Mouse (Mus musculus): Measurements from ENCODE around the gene Nkx2-1. TPM values are rescaled to one million over a fixed set of nuclear protein-coding genes. Genes with fewer than 3 reads are reported as not detected.
A peak's percentile ranks its signal among the peaks of the same experiment; 100 is the strongest.
"Not testable (repeated sequence)": the region's sequence is repeated elsewhere in the genome, so short reads cannot be mapped to it uniquely, and the experiment has no call there.

Nkx2-1 gene
- polyA plus RNA-seq, 1 experiment from 2014 or later: 17.0 TPM

DNA sequence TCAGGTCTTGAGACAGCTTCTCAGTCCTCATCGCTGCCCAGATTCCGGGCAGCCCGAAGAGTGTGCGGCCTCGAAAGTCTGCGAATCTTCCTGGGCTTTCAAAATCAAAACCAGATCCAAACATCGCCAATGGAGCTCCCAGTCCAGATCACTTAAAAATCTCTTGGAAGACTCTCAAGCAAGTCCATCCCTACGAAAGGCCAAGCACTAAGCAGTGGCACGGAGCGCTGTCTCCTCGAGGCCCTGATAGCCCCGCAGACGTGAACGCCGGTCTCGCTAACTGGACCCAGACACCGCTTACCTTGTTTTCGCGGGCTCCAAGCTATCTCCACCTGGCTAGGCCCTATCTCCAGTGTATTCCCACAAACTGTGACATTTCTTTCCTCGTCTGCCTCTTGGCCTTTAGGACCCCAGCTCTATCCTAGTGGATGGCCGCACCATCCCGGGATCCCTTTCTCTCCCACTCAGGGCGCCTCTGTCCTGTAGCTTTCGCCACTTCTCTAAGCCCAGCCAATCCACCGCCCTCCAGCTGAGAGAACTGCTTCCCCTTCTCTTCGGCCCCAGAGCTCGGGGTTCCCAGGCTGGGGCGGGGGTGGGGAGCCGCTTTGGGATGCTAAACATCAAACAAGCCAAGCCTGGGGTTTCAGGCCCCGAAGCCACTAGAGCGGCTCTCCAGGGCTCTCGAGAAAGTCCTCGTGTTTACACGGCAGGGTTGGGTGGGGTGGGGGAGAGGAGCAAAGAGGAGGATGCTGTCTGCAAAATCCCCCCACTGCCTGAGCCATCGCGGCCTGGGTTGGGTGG lies 7.6 kb downstream of the Nkx2-1 start:
- WGBS: 1% methylated on average over 36 of the region's 36 CpGs
- Histone ChIP-seq H3K4me1 (ENCODE audit: control insufficient read depth, insufficient read depth, low read length) (no peaks in the 10 kb centered on the region; the same call in 1 of the 2 replicates), H3K27ac (replicated peaks; ENCODE audit: low read depth, low read length) (no peak overlapping the region)

GRCm38 (mm10) chr12:56528034-56528570 lies 8.6 kb downstream of the Nkx2-1 start:
- Histone ChIP-seq H3K27ac (replicated peaks; ENCODE audit: low read depth, low read length) (no peak overlapping the region), H3K4me3 (ENCODE audit: low read depth, low read length) (no peak overlapping the region), H3K4me2 (ENCODE audit: low read depth, low read length) (no peak overlapping the region), H3K9me3 (replicated peaks; ENCODE audit: control insufficient read depth, low read length) (no peaks in the 10 kb centered on the region), H3K4me1 (ENCODE audit: control insufficient read depth, insufficient read depth, low read length) (no peaks in the 10 kb centered on the region; the same call in 1 of the 2 replicates), H3K36me3 (replicated peaks; ENCODE audit: control insufficient read depth, insufficient read depth, low read depth, low read length) (no peaks in the 10 kb centered on the region), H3K9ac (replicated peaks; ENCODE audit: low read length) (no peak overlapping the region), H3K27me3 (ENCODE audit: control insufficient read depth, insufficient read depth, low read length) (peaks cover 68% of the 10 kb centered on the region)
- 2% methylated on average over 8 of the region's 8 CpGs for WGBS
- no peak for DNase-seq (ENCODE audit: low spot score)
- no peak for ATAC-seq (replicated peaks; ENCODE audit: insufficient number of reproducible peaks, low FRiP score, low TSS enrichment, low read depth)

More for the DNA sequence above, 7.6 kb downstream of the Nkx2-1 start:
- H3K36me3 ChIP-seq (replicated peaks; ENCODE audit: control insufficient read depth, insufficient read depth, low read depth, low read length): no peaks in the 10 kb centered on the region
- no peak overlapping the region for H3K4me2 ChIP-seq (ENCODE audit: low read depth, low read length)
- ATAC-seq (replicated peaks; ENCODE audit: insufficient number of reproducible peaks, low FRiP score, low TSS enrichment, low read depth): no peak
- no peak overlapping the region for H3K4me3 ChIP-seq (ENCODE audit: low read depth, low read length)
- peaks cover 71% of the 10 kb centered on the region for H3K27me3 ChIP-seq (ENCODE audit: control insufficient read depth, insufficient read depth, low read length)
- DNase-seq (ENCODE audit: low spot score): no peak
- 0 out of 2 replicates have a peak overlapping the region, but pooled peaks have one; percentile 8 for H3K9ac ChIP-seq (replicated peaks; ENCODE audit: low read length)
- no peaks in the 10 kb centered on the region for H3K9me3 ChIP-seq (replicated peaks; ENCODE audit: control insufficient read depth, low read length)

GRCm38 (mm10) chr12:56527071-56527470 lies 9.6 kb downstream of the Nkx2-1 start:
- Histone ChIP-seq H3K4me2 (ENCODE audit: low read depth, low read length) (no peak overlapping the region), H3K9me3 (replicated peaks; ENCODE audit: control insufficient read depth, low read length) (no peaks in the 10 kb centered on the region), H3K4me3 (ENCODE audit: low read depth, low read length) (no peak overlapping the region), H3K27me3 (ENCODE audit: control insufficient read depth, insufficient read depth, low read length) (peaks cover 72% of the 10 kb centered on the region), H3K27ac (replicated peaks; ENCODE audit: low read depth, low read length) (no peak overlapping the region), H3K36me3 (replicated peaks; ENCODE audit: control insufficient read depth, insufficient read depth, low read depth, low read length) (no peaks in the 10 kb centered on the region), H3K9ac (replicated peaks; ENCODE audit: low read length) (no peak overlapping the region), H3K4me1 (ENCODE audit: control insufficient read depth, insufficient read depth, low read length) (no peaks in the 10 kb centered on the region)
- DNase-seq (ENCODE audit: low spot score) (no peak), ATAC-seq (replicated peaks; ENCODE audit: insufficient number of reproducible peaks, low FRiP score, low TSS enrichment, low read depth) (no peak)
- 18% methylated on average over 4 of the region's 4 CpGs for WGBS

- DNase-seq (ENCODE audit: low spot score) (peak; percentile 52), ATAC-seq (replicated peaks; ENCODE audit: insufficient number of reproducible peaks, low FRiP score, low TSS enrichment, low read depth) (peak; percentile 61; the same call in 1 of the 2 replicates)
- 10% methylated on average over 9 of the region's 16 CpGs for WGBS
Observed at GRCm38 (mm10) chr12:56525219-56525797, 11.4 kb downstream of the Nkx2-1 start.

GRCm38 (mm10) chr12:56524201-56524600 lies 12.5 kb downstream of the Nkx2-1 start:
- Histone ChIP-seq H3K9ac (replicated peaks; ENCODE audit: low read length) (no peak overlapping the region), H3K9me3 (replicated peaks; ENCODE audit: control insufficient read depth, low read length) (no peaks in the 10 kb centered on the region), H3K27me3 (ENCODE audit: control insufficient read depth, insufficient read depth, low read length) (peaks cover 73% of the 10 kb centered on the region), H3K4me2 (ENCODE audit: low read depth, low read length) (no peak overlapping the region), H3K4me3 (ENCODE audit: low read depth, low read length) (no peak overlapping the region), H3K27ac (replicated peaks; ENCODE audit: low read depth, low read length) (no peak overlapping the region), H3K4me1 (ENCODE audit: control insufficient read depth, insufficient read depth, low read length) (no peaks in the 10 kb centered on the region), H3K36me3 (replicated peaks; ENCODE audit: control insufficient read depth, insufficient read depth, low read depth, low read length) (no peaks in the 10 kb centered on the region)
- WGBS: 6% methylated on average over 14 of the region's 14 CpGs
- ATAC-seq (replicated peaks; ENCODE audit: insufficient number of reproducible peaks, low FRiP score, low TSS enrichment, low read depth) (no peak), DNase-seq (ENCODE audit: low spot score) (no peak)

More at GRCm38 (mm10) chr12:56525219-56525797, 11.4 kb downstream of the Nkx2-1 start:
- not testable (repeated sequence) for H3K9ac ChIP-seq (replicated peaks; ENCODE audit: low read length); H3K4me1 ChIP-seq (ENCODE audit: control insufficient read depth, insufficient read depth, low read length); H3K27ac ChIP-seq (replicated peaks; ENCODE audit: low read depth, low read length); H3K4me2 ChIP-seq (ENCODE audit: low read depth, low read length); H3K9me3 ChIP-seq (replicated peaks; ENCODE audit: control insufficient read depth, low read length); H3K36me3 ChIP-seq (replicated peaks; ENCODE audit: control insufficient read depth, insufficient read depth, low read depth, low read length); H3K4me3 ChIP-seq (ENCODE audit: low read depth, low read length)
- H3K27me3 ChIP-seq (ENCODE audit: control insufficient read depth, insufficient read depth, low read length): peaks cover 74% of the 10 kb centered on the region

DNA sequence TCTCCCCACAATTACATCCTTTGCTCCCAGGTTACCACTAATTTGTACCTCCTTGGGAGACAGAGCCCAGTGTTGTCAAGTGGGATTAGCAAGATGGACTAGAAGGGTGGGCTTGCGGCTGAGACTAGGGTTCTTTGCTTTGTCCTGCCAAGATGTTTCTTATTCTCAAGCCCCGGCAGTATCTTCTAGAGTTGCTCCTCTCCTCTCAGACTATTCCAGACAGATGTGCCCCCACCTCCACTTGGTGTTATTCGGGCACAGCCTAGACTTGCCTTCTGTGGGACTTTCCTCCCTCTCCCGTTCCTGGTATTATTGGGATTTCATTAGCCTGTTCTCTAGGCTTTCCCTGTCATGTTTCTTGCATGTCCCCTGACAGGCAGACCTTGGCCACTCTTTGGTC lies 14.5 kb downstream of the Nkx2-1 start:
- ATAC-seq (replicated peaks; ENCODE audit: insufficient number of reproducible peaks, low FRiP score, low TSS enrichment, low read depth) (no peak), DNase-seq (ENCODE audit: low spot score) (no peak)
- no peak overlapping the region for H3K4me2 ChIP-seq (ENCODE audit: low read depth, low read length)
- no peak overlapping the region for H3K9ac ChIP-seq (replicated peaks; ENCODE audit: low read length)
- no peaks in the 10 kb centered on the region for H3K9me3 ChIP-seq (replicated peaks; ENCODE audit: control insufficient read depth, low read length)
- H3K27me3 ChIP-seq (ENCODE audit: control insufficient read depth, insufficient read depth, low read length): peaks cover 72% of the 10 kb centered on the region
- H3K4me3 ChIP-seq (ENCODE audit: low read depth, low read length): no peak overlapping the region
- 20% methylated on average over 4 of the region's 4 CpGs for WGBS
- no peak overlapping the region for H3K27ac ChIP-seq (replicated peaks; ENCODE audit: low read depth, low read length)
- H3K4me1 ChIP-seq (ENCODE audit: control insufficient read depth, insufficient read depth, low read length): no peaks in the 10 kb centered on the region
- no peaks in the 10 kb centered on the region for H3K36me3 ChIP-seq (replicated peaks; ENCODE audit: control insufficient read depth, insufficient read depth, low read depth, low read length)

DNA sequence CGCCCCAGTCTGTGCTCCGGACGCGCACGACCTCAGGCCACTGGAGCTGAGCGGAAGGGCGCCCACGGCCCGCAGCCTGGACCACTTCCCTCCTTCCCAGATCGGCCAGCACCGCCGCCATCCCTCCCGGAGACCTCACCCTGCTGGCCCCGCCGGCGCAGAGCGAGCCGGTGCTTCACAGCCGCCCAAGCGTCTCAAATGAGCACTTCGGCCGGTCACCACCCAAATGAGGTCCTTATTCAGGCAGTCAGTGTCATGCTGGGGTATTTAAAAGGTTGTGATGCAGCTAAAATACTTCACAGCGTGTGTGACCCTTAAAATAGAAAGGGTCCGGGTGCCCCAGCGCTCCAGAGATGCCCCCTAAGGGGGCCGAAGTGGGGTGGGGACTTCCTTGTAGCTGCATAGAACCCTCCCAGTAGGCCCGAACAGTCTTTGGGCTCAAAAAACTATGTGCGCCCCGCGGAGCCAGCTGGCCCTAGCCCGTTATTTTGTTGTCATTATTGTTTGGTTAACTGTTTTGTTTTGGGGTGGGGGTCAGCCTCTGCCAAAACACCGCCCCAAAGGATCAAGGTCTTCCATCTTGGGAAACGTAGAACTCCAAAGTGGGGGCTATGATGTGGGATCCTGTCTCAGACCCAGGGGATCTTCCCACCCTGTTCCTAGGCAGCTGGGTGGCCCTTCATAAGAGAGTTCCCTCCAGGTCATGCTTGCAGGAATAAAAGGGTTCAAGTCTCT lies 15.4 kb downstream of the Nkx2-1 start:
- no peak overlapping the region for H3K27ac ChIP-seq (replicated peaks; ENCODE audit: low read depth, low read length)
- ATAC-seq (replicated peaks; ENCODE audit: insufficient number of reproducible peaks, low FRiP score, low TSS enrichment, low read depth) (peak; percentile 45; the same call in 1 of the 2 replicates), DNase-seq (ENCODE audit: low spot score) (no peak)
- H3K4me2 ChIP-seq (ENCODE audit: low read depth, low read length): peak overlapping the region; percentile 14; the same call in 1 of the 2 replicates
- peaks cover 63% of the 10 kb centered on the region for H3K27me3 ChIP-seq (ENCODE audit: control insufficient read depth, insufficient read depth, low read length)
- H3K4me1 ChIP-seq (ENCODE audit: control insufficient read depth, insufficient read depth, low read length): no peaks in the 10 kb centered on the region
- H3K4me3 ChIP-seq (ENCODE audit: low read depth, low read length): 0 out of 2 replicates have a peak overlapping the region, but pooled peaks have one; percentile 11
- WGBS: 1% methylated on average over 32 of the region's 33 CpGs
- no peak overlapping the region; the same call in 1 of the 2 replicates for H3K9ac ChIP-seq (replicated peaks; ENCODE audit: low read length)
- H3K9me3 ChIP-seq (replicated peaks; ENCODE audit: control insufficient read depth, low read length): no peaks in the 10 kb centered on the region
- no peaks in the 10 kb centered on the region for H3K36me3 ChIP-seq (replicated peaks; ENCODE audit: control insufficient read depth, insufficient read depth, low read depth, low read length)

Measured in embryonic facial prominence, embryonic 11.5 days (tissue).